Mouse (Mus musculus): Measurements from ENCODE around the gene Fubp1. TPM values are rescaled to one million over a fixed set of nuclear protein-coding genes. Genes with fewer than 3 reads are reported as not detected.

Fubp1 gene
- total and polyA plus RNA-seq, 3 experiments = 214 to 333 (median 224) TPM

DNA sequence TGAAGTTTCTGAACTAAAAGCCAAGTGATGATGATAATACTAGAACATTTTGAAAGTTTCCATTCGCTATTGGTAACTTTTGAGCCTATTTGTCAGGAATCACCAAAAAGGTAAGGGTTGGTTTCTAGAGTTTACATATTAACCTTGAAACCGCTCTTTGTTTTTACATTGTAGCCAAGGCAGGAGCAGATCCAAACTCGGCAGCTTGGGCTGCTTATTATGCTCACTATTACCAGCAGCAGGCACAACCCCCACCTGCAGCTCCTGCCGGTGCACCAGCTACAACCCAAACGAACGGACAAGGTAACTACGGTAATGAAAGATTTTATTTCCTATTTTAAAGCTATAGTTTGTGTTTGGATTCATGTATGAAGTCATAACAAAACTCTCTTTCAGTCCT is 15.7 kb downstream of the Fubp1 start:
- peaks cover 68 to 94% of the 10 kb centered on the region in 2 experiments for H3K36me3 ChIP-seq (replicated peaks in 1 of 2; ENCODE audit: control insufficient read depth in 1 of 2, insufficient read depth in 1 of 2, low read length in 1 of 2)
- peaks cover 0 to 2% of the 10 kb centered on the region in 2 experiments; a peak in 2 of 4 replicates for H3K4me1 ChIP-seq (ENCODE audit: control insufficient read depth in 1 of 2, insufficient read depth in 2 of 2)
- H3K9ac ChIP-seq (ENCODE audit: insufficient read depth, low read depth) = no peak overlapping the region
- no peaks in the 10 kb centered on the region for H3K9me3 ChIP-seq (replicated peaks; ENCODE audit: low read length)
- DNase-seq (ENCODE audit: extremely low read depth) = no peak
- H3K79me2 ChIP-seq (replicated peaks; ENCODE audit: control insufficient read depth, extremely low read depth, insufficient read depth, poor library complexity, severe bottlenecking) = peaks cover 41% of the 10 kb centered on the region
- H3K4me3 ChIP-seq (replicated peaks in 1 of 3; ENCODE audit: low read depth in 2 of 3, low read length in 2 of 3, poor library complexity in 1 of 3) = no peak overlapping the region
- TF ChIP-seq MAX (IDR thresholded peaks at IDR 0.05; ENCODE audit: low read length) = no peak
- TF ChIP-seq CTCF (conservative IDR thresholded peaks at IDR 0.05 in 1 of 2, IDR thresholded peaks at IDR 0.05 in 1 of 2; ENCODE audit: low read depth in 2 of 2, low read length in 2 of 2) = no peak
- TF ChIP-seq ZC3H11A (IDR thresholded peaks at IDR 0.05; ENCODE audit: low read depth, low read length) = no peak
- no peak for TF ChIP-seq SIN3A (IDR thresholded peaks at IDR 0.05; ENCODE audit: low read length)
- no peak for TF ChIP-seq USF1 (IDR thresholded peaks at IDR 0.05; ENCODE audit: low read depth, low read length)
- TF ChIP-seq JUND (conservative IDR thresholded peaks at IDR 0.05; ENCODE audit: low read depth, low read length) = no peak
- no peak for TF ChIP-seq ELF1 (IDR thresholded peaks at IDR 0.05; ENCODE audit: low read depth, low read length)
- no peak for TF ChIP-seq MYC (IDR thresholded peaks at IDR 0.05; ENCODE audit: low read depth, low read length)
- no peak for TF ChIP-seq NRF1 (IDR thresholded peaks at IDR 0.05; ENCODE audit: low read depth, low read length)
- TF ChIP-seq CHD1 (IDR thresholded peaks at IDR 0.05; ENCODE audit: low read depth, low read length) = no peak
- TF ChIP-seq POLR2AphosphoS2 (IDR thresholded peaks at IDR 0.05; ENCODE audit: low read depth, low read length) = no peak
- no peak for TF ChIP-seq EP300 (IDR thresholded peaks at IDR 0.05; ENCODE audit: low read length)
- no peak for TF ChIP-seq RCOR1 (conservative IDR thresholded peaks at IDR 0.05; ENCODE audit: low read depth, low read length)
- no peak for TF ChIP-seq MXI1 (IDR thresholded peaks at IDR 0.05; ENCODE audit: low read depth, low read length)
- dilution Hi-C loops (cut with MboI; ENCODE audit: extremely low pct_ligation_motif_present, extremely low pct_unique_long_range_greater_than_20kb, low sequenced_read_pairs) = no loop called here
- H3K27ac ChIP-seq (ENCODE audit: insufficient read depth, low read depth) = no peak overlapping the region
- H3K27me3 ChIP-seq (replicated peaks) = no peaks in the 10 kb centered on the region
- in situ Hi-C loops (cut with MboI; ENCODE audit: low pct_ligation_motif_present, low pct_unique_long_range_greater_than_20kb, low sequenced_read_pairs) = no loop called here
- no peak overlapping the region for H3K4me2 ChIP-seq (ENCODE audit: insufficient read depth, low read depth, poor library complexity, severe bottlenecking)

DNA sequence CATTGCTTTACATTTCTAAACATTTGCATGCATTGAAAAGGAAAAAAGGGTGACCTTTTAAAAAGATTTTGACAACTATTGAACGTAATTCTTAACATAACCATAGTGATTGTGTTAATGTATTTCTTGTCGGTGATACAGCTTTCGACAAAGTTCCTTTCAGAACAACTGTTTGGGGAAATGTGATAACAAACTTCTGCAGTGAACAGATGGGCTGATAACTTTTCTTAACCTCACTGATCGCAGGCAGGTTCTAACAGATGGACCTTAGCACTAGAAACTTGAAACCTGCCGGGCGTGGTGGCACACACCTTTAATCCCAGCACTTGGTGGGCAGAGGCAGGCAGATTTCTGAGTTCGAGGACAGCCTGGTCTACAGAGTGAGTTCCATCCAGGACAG is 18.6 kb downstream of the Fubp1 start:
- Histone ChIP-seq H3K27me3 (replicated peaks) (no peaks in the 10 kb centered on the region), H3K9me3 (replicated peaks; ENCODE audit: low read length) (no peaks in the 10 kb centered on the region), H3K4me1 (ENCODE audit: control insufficient read depth in 1 of 2, insufficient read depth in 2 of 2) (peaks cover 0 to 15% of the 10 kb centered on the region in 2 experiments; a peak in 2 of 4 replicates), H3K4me3 (replicated peaks in 1 of 3; ENCODE audit: low read depth in 2 of 3, low read length in 2 of 3, poor library complexity in 1 of 3) (no peak overlapping the region), H3K79me2 (replicated peaks; ENCODE audit: control insufficient read depth, extremely low read depth, insufficient read depth, poor library complexity, severe bottlenecking) (peaks cover 37% of the 10 kb centered on the region), H3K27ac (ENCODE audit: insufficient read depth, low read depth) (no peak overlapping the region), H3K4me2 (ENCODE audit: insufficient read depth, low read depth, poor library complexity, severe bottlenecking) (no peak overlapping the region), H3K36me3 (replicated peaks in 1 of 2; ENCODE audit: control insufficient read depth in 1 of 2, insufficient read depth in 1 of 2, low read length in 1 of 2) (peaks cover 68 to 94% of the 10 kb centered on the region in 2 experiments), H3K9ac (ENCODE audit: insufficient read depth, low read depth) (no peak overlapping the region)
- TF ChIP-seq SMC3 (IDR thresholded peaks at IDR 0.05; ENCODE audit: low read depth, low read length) (no peak), RAD21 (IDR thresholded peaks at IDR 0.05; ENCODE audit: low read depth, low read length) (no peak), NELFE (IDR thresholded peaks at IDR 0.05; ENCODE audit: low read depth, low read length) (no peak), RCOR1 (conservative IDR thresholded peaks at IDR 0.05; ENCODE audit: low read depth, low read length) (no peak), IRF4 (IDR thresholded peaks at IDR 0.05; ENCODE audit: low read depth, low read length) (no peak), MYC (IDR thresholded peaks at IDR 0.05; ENCODE audit: low read depth, low read length) (no peak), USF2 (conservative IDR thresholded peaks at IDR 0.05; ENCODE audit: low read depth, low read length) (no peak), MAZ (IDR thresholded peaks at IDR 0.05; ENCODE audit: low read depth, low read length) (no peak), TBP (conservative IDR thresholded peaks at IDR 0.05; ENCODE audit: low read depth, low read length) (no peak), ZKSCAN1 (IDR thresholded peaks at IDR 0.05; ENCODE audit: borderline replicate concordance, low read depth, low read length) (no peak), ZMIZ1 (IDR thresholded peaks at IDR 0.05; ENCODE audit: low read depth, low read length) (no peak), MXI1 (IDR thresholded peaks at IDR 0.05; ENCODE audit: low read depth, low read length) (no peak)
- in situ Hi-C loops (cut with MboI; ENCODE audit: low pct_ligation_motif_present, low pct_unique_long_range_greater_than_20kb, low sequenced_read_pairs) (no loop called here), dilution Hi-C loops (cut with MboI; ENCODE audit: extremely low pct_ligation_motif_present, extremely low pct_unique_long_range_greater_than_20kb, low sequenced_read_pairs) (no loop called here)
- no peak for DNase-seq (ENCODE audit: extremely low read depth)

All from CH12.LX (cell line).